Mouse (Mus musculus): ENCODE data around the gene Bbx.

DNA sequence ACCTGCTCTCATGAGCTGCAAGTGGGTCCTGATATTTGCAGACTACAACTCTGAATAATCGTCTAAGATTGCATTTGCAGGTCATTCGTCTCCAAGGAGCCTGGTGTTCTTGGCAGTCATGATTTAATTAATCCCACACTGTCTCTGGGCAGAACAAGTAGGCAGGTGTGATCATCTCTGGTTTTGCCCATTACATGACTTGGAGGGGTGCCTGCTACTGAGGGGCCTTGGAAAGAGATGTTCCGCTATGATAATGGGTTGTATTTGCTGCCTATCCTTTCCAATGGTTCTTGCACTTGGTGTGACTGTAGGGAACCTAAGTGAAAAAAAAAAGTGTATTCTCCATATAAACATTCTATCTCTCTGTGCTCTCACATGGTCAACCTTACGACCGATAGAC is 273.6 kb downstream of the Bbx start:
- TF ChIP-seq MYOD1 (IDR thresholded peaks at IDR 0.05; ENCODE audit: control insufficient read depth in 1 of 3, insufficient read length in 2 of 3, low read depth in 2 of 3) = no peak
- no peak for TF ChIP-seq TCF3 (IDR thresholded peaks at IDR 0.05; ENCODE audit: insufficient read length, low read depth)
- TF ChIP-seq POLR2A (IDR thresholded peaks at IDR 0.05; ENCODE audit: insufficient read length, low read depth) = no peak
- TF ChIP-seq E2F4 (IDR thresholded peaks at IDR 0.05; ENCODE audit: insufficient read depth) = no peak
- TF ChIP-seq MYOG (IDR thresholded peaks at IDR 0.05; ENCODE audit: control insufficient read depth in 1 of 3, insufficient read depth in 1 of 3, insufficient read length in 2 of 3, low read depth in 2 of 3) = no peak
